Mouse (Mus musculus) T-helper 2 cell (primary cell): ENCODE results near the gene Kcnk5.

Experiments
- in situ Hi-C: fragments of 300-600 bp; cut with MboI, MseI; formaldehyde crosslinking; loops from one replicate; pipeline ENCODE4 v1.15.1; 2025; ENCODE audit warnings: high pct_unique_total_duplicates

The Kcnk5 gene

GRCm38 (mm10) chr14:20168054-20168453, 13.6 kb downstream of the Kcnk5 start:
- in situ Hi-C loops = no loop called here

DNA sequence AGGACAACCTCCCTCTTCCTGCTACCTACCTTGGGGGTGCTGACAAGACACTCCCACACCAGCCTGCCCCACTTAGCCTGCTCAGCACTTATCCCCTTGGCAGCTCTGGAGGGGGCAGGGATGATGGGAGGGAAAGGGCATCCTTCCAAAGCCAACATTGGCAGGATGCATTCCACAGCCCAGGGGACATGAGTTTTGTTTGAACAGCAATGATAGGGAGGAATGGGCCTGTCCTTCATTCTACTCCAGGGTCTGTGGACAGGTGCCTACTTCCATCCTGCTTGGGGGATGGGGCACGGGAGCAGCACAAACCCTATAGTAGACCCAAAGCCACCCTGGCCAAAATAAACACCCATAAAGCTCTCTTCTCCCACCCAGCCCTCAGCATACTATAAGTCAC, 16.2 kb downstream of the Kcnk5 start:
- in situ Hi-C loops = no loop called here

DNA sequence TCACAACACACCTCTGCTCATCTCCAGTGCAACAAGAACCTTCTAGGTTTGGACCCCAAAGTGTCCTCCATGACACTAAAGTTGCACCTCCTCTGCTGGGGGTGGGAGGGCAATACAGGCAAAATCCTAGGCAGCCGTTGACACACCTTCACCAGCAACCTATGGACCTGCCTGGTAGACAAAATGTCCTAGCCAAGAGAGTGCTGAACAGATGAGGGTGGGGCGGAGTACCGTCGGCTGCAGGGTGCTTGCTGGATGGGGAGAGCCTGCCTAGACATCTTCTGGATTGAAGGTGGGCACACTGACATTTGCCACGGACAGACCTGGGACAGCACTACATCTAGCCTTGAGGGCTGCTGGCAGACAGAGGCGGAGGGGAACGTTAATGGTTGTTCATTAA, 17.2 kb downstream of the Kcnk5 start:
- in situ Hi-C loops = no loop called here

DNA sequence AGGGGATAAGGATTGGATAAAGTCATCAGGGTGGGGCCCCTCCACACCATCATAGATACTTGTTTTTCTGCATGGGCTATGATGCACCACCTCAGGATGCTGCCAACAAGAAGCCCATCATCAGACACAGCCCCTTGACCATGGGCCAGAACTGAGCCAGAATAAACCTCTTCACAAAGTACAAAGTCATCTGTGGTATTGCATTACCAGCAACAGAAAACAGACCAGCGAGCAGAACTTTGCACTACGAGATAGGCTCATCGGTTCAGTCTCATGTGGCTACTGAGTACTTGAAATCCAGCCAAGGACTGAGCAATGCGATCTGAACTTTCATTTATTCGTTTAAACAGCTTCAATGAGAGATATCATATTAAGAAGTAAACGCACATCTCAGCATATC, 18.9 kb downstream of the Kcnk5 start:
- in situ Hi-C loops = no loop called here

DNA sequence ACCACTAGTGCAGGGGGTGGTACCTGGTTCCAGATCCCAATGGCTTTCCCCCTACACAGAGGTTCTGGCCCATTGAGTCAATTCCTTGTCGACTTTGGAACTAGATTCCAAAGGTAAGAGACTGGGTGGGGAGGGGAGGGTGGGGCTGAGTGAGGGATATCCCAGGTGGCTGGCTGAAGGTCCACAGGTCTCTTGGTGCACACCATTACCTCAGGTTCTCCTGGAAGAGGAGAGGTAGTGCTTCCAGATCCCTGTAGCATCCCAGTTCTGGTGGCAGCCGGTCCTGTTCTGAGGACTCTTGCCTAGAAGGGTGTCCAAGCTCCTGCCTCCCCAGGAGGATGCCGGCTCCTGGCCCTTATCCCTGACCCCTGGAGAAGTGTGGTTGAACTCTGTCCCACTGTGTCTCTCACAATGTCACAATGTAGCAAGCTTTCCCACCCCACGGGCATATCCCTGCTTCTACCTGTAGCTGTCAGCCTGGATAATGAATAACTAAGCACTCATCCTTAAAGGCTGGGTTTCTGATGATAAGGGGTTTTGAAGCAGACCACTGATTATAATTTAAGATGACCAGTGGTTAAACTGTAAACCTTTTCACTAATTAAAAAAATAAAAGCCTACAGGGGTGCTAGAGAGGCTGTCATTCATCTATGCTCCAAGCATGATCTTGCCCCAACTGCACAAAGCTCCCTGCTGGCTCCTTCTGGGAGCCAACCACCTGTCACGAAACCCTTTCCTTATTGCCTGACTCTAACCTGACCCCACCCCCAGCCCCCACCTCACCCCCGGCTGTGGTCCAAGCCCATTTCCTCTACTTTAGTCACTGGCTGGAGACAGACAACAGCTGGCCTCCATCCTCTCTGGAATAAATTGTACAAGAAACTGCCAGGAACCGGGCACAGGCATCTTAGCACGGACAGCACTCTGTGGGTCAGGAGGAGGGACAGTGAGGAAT, 22.6 kb downstream of the Kcnk5 start:
- in situ Hi-C loops = no loop called here

DNA sequence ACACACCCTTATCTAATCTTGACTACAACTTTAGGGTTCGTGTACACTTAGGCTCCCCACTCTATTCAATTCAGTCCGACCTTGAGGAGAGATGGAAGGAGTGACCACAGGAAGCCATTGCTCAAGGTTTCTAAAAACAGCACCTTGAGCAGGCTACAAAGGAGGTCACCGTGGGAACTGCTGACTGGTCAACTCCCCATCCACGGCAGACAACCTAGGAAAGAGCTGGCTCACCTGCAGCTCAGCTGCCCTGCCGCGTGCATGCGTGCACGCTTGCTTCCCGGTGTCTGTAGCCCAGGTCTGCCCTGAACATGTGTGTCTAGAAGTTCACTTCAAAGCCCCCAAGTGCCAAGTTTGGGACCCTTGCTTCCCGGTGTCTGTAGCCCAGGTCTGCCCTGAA, 24.0 kb downstream of the Kcnk5 start:
- in situ Hi-C loops = no loop called here

DNA sequence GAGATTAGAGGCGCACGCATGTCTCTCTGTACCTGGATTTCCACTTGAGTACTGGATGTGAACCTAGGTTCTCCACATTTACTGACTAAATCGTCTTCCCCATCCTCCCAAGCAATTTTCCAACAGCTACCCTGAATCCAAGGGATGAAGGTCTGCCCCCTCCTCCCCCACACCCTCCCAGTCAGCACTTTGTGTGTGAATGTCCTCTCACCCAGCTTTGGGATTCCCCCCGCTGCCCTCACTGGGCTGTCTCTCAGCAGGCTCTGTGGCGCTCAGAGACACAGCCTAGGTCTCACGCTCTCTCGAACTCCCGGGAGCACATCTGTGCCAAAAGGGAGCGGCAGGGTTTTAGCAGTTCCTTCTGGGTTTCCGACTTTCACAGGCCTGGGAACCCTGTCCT, 25.9 kb downstream of the Kcnk5 start:
- in situ Hi-C loops = no loop called here

DNA sequence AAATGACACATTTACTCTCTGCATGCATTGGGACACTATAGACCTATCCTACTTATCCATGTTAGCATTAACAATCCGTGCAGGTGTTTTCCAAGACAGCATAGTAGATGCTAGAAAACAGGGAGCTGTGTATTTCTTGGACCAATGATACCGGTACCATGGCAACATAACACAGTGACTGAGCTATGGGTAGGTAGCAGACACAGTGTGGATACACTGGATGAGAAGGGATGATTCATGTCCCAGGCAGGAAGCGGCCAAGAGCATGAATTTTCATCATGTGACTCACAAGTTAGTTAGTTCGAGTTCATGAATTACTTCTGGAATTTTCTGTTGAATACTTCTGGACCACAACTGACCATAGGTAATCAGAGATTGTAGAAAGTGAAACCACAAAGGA, 26.7 kb downstream of the Kcnk5 start:
- in situ Hi-C loops = no loop called here

DNA sequence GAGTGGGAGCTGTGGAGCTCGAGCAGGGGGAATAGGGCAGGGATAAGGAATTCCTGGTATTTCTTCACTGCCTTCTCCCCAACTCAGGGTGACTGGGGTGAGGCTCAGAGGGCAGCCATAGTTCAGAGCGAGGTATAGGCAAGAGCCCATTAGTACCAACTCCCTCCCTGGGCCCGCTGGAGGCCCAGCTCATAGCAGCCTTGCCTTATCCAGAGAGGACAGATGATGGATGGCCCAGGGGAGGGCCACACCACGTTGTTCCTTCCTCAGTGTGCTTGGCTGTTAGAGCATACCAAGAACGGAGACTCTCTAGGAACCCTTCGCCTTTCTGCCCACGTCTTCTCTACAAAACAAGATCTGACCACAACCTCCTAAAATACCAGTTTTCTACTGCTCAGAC, 27.4 kb downstream of the Kcnk5 start:
- in situ Hi-C loops = no loop called here

GRCm38 (mm10) chr14:20149127-20150080, 32.2 kb downstream of the Kcnk5 start:
- in situ Hi-C loops = no loop called here

- in situ Hi-C loops = no loop called here
These were observed 33.1 kb downstream of the Kcnk5 start for GRCm38 (mm10) chr14:20148514-20148913.

GRCm38 (mm10) chr14:20147854-20148253, 33.8 kb downstream of the Kcnk5 start:
- in situ Hi-C loops = no loop called here

GRCm38 (mm10) chr14:20144093-20144492, 37.5 kb downstream of the Kcnk5 start:
- in situ Hi-C loops = no loop called here

DNA sequence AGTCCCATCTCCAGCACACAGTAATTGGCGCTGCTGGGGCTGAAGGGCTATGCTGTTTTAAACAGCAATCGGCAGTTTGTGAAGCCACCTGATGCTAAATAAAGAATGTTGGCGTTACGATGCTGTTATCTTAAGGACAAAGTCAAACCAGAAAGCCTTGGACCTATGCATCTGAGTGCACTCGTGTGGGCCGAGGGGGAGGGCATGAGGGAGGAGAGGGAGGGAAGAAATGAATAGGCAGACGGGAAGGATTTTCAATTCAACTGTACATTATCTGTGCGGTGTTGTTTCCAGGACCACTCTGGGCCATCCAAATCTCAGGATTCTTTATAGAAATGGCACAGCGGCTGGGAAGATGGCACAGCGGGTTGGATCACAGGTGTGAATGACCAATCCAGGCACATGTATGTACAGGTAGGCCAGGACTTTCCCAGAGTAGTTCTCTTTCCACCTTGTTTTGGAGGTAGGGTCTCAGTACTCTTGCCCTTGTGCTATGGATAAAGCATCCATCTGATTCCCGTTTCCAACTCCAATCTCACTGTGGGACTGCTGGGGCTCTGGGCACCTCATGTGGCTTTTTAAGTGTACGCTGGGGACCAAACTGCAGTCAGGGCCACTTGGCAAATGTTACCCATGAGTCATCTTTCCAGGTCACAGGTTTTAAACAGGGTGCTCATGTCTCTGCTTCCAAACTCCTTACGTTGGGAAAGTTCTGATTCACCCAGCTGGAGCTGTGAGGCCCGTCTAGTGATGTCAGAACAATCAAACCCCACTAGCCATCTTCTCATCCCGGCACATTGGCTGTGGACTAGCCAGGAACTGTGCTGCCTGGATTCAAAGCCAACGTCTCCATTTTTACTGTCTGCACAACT, 42.9 kb downstream of the Kcnk5 start, which contains the start of gene Saysd1:
TSS of gene Saysd1 (minus strand) at position 51 of the 872 bp plus-strand sequence.
- in situ Hi-C loops = no loop called here

GRCm38 (mm10) chr14:20134965-20135671, 46.5 kb downstream of the Kcnk5 start:
- in situ Hi-C loops = no loop called here

DNA sequence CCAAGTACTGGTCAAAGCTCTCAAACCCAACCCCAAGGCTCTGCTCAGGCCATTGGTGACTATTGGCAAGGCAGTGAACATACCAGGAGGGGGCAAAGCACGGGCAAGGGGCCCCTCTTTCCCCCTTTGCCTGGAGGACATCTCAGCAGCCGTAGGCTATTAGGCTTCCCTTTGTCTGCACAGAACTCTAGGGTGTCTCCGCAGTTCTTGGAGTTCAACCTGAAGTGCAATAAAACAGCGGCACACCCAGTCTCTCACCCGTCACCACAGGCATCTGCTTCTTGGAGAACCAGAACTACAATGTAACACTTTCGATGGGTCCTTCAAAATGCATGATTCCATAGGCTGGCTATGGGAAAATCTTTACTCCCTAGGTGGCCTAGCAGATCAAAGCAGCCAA, 53.4 kb downstream of the Kcnk5 start:
- in situ Hi-C loops = loop anchor here (5.0 kb wide), 1 partner anchor 69 kb away; no protein-coding TSS in a partner anchor

DNA sequence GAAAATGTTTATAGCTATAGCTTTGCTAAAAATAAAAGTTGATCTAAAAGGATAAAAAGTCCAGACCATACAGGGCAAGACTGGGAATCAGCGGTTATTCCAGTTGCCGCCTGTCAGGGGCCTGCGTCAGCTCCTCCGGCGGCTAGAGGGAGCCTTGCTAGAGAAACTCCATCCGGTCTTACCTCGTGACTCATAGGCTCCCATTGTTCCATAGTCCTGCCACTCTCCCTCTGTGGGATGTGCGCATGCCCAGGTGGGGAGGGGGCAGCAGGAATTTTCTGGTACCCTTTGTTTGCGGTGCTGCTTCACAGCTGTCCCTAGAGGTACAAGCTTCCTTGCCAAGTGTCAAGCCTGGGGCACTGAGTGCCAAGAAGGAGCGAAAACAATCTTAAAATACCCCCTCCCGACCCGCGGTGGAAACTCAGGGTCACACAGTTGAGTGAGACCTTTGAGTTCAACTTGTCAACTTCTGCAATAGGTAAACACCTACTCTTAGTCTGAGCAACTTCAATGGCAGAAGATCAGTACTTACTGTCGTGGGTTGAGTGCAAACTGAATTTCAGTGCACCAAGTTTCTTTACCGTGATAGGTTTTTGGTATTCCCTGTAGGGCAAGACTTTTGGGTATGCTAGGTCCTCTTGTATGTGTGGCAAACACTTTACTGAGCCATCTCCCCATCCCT, 54.1 kb downstream of the Kcnk5 start:
- in situ Hi-C loops = loop anchor here (5.0 kb wide), 1 partner anchor 70 kb away; no protein-coding TSS in a partner anchor

DNA sequence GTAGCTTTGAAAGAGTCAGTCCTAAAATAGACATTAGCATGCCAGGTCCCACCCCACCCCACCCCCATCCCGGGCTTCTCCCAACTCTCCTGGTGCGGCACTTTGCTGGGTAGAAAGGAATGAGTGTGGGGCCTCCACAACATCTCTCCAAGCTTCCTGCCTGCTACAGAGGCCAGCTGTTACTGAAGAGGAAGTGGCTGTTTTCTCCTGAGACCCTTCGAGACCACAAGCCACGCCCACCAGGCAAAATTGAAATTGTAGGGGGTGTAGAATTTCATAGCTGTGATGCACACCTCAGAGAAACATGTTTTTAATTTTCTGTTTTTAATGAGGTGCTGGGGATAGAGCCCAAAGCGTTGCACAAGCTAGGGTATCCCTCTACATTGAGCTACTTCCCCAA, 60.7 kb downstream of the Kcnk5 start:
- in situ Hi-C loops = no loop called here

DNA sequence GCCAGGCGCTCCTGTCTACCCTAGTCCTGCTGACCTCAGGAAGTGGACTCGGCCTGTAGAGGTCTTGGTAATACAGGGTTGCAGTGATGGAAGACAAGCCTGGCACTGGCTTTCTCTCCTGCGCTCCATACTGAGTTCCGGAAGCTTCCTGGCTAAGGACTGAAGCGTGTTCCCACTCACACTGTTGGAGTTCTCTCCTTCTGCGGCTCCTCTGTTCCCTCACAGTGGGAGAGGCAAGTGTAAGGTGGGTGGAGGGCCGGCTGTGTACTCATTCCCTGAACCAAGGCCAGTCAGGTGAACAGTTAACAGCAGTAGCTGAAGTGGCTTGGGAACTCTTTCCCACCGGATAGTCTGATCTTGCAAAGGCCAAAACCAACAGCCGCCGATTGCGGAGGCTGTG, 61.6 kb downstream of the Kcnk5 start:
- in situ Hi-C loops = no loop called here

- in situ Hi-C loops = no loop called here
These were observed 65.4 kb downstream of the Kcnk5 start for GRCm38 (mm10) chr14:20116149-20116605.
